Mouse (Mus musculus) lung, postnatal 0 days (tissue): ENCODE data around the gene Ufd1.

Source experiments
- CTCF ChIP-seq: IDR thresholded peaks from 2 replicates; pipeline ENCODE4 v1.5.1; 2016; ENCODE audit warnings: antibody characterized with exemption, mild to moderate bottlenecking
- EP300 ChIP-seq: IDR thresholded peaks from 2 replicates; pipeline ENCODE4 v1.6.1; 2016; ENCODE audit warnings: antibody characterized with exemption, mild to moderate bottlenecking, control low read depth

- TF ChIP-seq CTCF (peak; percentile 69), EP300 (no peak)
Measured at GRCm38 (mm10) chr16:18858551-18858950, 47.0 kb downstream of the Ufd1 start.
